Mouse (Mus musculus): ENCODE results near the gene Pdzrn3.

The Pdzrn3 gene

GRCm38 (mm10) chr6:101254652-101255051 lies 123.0 kb downstream of the Pdzrn3 start:
- no peak for DNase-seq (ENCODE audit: low spot score in 2 of 2)

GRCm38 (mm10) chr6:101251916-101252603 lies 125.6 kb downstream of the Pdzrn3 start:
- peak; percentile 31 to 35 for DNase-seq (ENCODE audit: low spot score in 2 of 2)

- no peak for DNase-seq (ENCODE audit: low spot score in 2 of 2)
Measured at GRCm38 (mm10) chr6:101251160-101251559, 126.5 kb downstream of the Pdzrn3 start.

GRCm38 (mm10) chr6:101246137-101246536 lies 131.6 kb downstream of the Pdzrn3 start:
- no peak for DNase-seq (ENCODE audit: low spot score in 2 of 2)

- no peak for DNase-seq (ENCODE audit: low spot score in 2 of 2)
Measured at GRCm38 (mm10) chr6:101244355-101244754, 133.3 kb downstream of the Pdzrn3 start.

- DNase-seq (ENCODE audit: low spot score in 2 of 2) = no peak
Measured at GRCm38 (mm10) chr6:101243189-101243815, 134.4 kb downstream of the Pdzrn3 start.

GRCm38 (mm10) chr6:101236641-101237246 lies 141.0 kb downstream of the Pdzrn3 start:
- DNase-seq (ENCODE audit: low spot score in 2 of 2) = no peak

- DNase-seq (ENCODE audit: low spot score in 2 of 2) = no peak
Measured at GRCm38 (mm10) chr6:101236230-101236629, 141.5 kb downstream of the Pdzrn3 start.

- DNase-seq (ENCODE audit: low spot score in 2 of 2) = no peak
Measured at GRCm38 (mm10) chr6:101234349-101234748, 143.3 kb downstream of the Pdzrn3 start.

- no peak for DNase-seq (ENCODE audit: low spot score in 2 of 2)
Measured at GRCm38 (mm10) chr6:101233680-101234079, 144.0 kb downstream of the Pdzrn3 start.

GRCm38 (mm10) chr6:101227294-101227855 lies 150.3 kb downstream of the Pdzrn3 start:
- no peak for DNase-seq (ENCODE audit: low spot score in 2 of 2)

GRCm38 (mm10) chr6:101220307-101220706 lies 157.4 kb downstream of the Pdzrn3 start:
- no peak for DNase-seq (ENCODE audit: low spot score in 2 of 2)

- no peak for DNase-seq (ENCODE audit: low spot score in 2 of 2)
Measured at GRCm38 (mm10) chr6:101219004-101219403, 158.7 kb downstream of the Pdzrn3 start.

GRCm38 (mm10) chr6:101218197-101218596 lies 159.5 kb downstream of the Pdzrn3 start:
- no peak for DNase-seq (ENCODE audit: low spot score in 2 of 2)

GRCm38 (mm10) chr6:101217756-101218155 lies 159.9 kb downstream of the Pdzrn3 start:
- DNase-seq (ENCODE audit: low spot score in 2 of 2) = no peak

- DNase-seq (ENCODE audit: low spot score in 2 of 2) = no peak
Measured at GRCm38 (mm10) chr6:101215436-101215791, 162.3 kb downstream of the Pdzrn3 start.

GRCm38 (mm10) chr6:101214734-101215435 lies 162.8 kb downstream of the Pdzrn3 start:
- DNase-seq (ENCODE audit: low spot score in 2 of 2) = no peak

GRCm38 (mm10) chr6:101213066-101213465 lies 164.6 kb downstream of the Pdzrn3 start:
- DNase-seq (ENCODE audit: low spot score in 2 of 2) = no peak

- DNase-seq (ENCODE audit: low spot score in 2 of 2) = no peak
Measured at GRCm38 (mm10) chr6:101212086-101212485, 165.6 kb downstream of the Pdzrn3 start.

GRCm38 (mm10) chr6:101211361-101211841 lies 166.3 kb downstream of the Pdzrn3 start:
- DNase-seq (ENCODE audit: low spot score in 2 of 2) = no peak

GRCm38 (mm10) chr6:101198943-101199298 lies 178.8 kb downstream of the Pdzrn3 start:
- peak; percentile 22 to 37 for DNase-seq (ENCODE audit: low spot score in 2 of 2)

Measured in frontal cortex, postnatal 14 days (tissue).